Comparison of ENCODE assay signal across 22 mouse cellular contexts in the genomic region with DNA sequence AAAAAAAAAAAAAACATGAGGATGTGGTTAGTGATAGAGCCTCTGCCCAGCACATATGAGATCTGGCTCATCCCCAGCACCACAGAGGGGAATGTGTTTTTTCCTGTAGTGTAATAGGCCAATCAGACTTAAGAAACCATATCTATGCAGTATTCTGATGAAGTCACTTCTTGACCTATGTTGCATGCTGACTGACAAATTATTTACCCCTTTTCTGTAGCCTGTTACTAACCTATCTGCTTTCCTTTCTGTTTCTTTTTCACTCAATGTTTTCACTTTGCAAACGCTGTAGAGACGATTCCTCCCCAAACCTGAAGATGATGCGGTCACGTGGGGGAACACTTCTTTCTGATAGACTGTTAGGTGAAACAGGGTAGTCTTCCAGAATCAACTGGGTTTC. TPM values are rescaled to one million over a fixed set of nuclear protein-coding genes. Genes with fewer than 3 reads are reported as not detected.
DNase-seq lines count a peak whose midpoint lies in the region; ATAC-seq and TF ChIP-seq lines count a peak whose summit lies in the region.
"Had no signal": no experiment of that assay in that cellular context is flagged by ENCODE, and none has a peak within 500 bp of the region (broad histone marks: within the 10 kb centered on the region; RNA-seq: fewer than 3 reads in every experiment).

No protein-coding gene starts in this region.

- DNase-seq in spleen, postnatal 36 days (ENCODE audit: low spot score in 2 of 2), result peak; percentile 4 to 20
- DNase-seq in spleen, adult 12 weeks (ENCODE audit: low spot score), result no peak
- DNase-seq in splenic B cell, adult 2 months (ENCODE audit: low read depth, low spot score), result peak; percentile 45
- DNase-seq in right cerebral cortex, postnatal 25 days, result no peak
- no peak for DNase-seq in kidney, postnatal 10 days
- DNase-seq in layer of hippocampus, adult 18-20 months (ENCODE audit: low spot score in 2 of 2), result no peak
- DNase-seq: cerebellum, adult 11 months; cerebellum, postnatal 14 days; heart, postnatal 36 days; kidney, adult 9 months; layer of hippocampus, postnatal 36 days; left cerebral cortex, postnatal 4 days; lung, adult 18-20 months; midbrain, embryonic 14.5 days; thymus, adult 2 months had no signal

- H3K4me3 ChIP-seq in bone marrow, adult 2 months (replicated peaks; ENCODE audit: control insufficient read depth, low read depth, low read length), result no peak overlapping the region
- H3K4me3 ChIP-seq: embryonic facial prominence, embryonic 10.5 days; forebrain, embryonic 13.5 days; heart, embryonic 13.5 days had no signal

- WGBS in bone marrow, adult 2 months, result 40% methylated on average over 4 of the region's 4 CpGs

- no peak for TF ChIP-seq POLR2A in bone marrow, adult 2 months (IDR thresholded peaks at IDR 0.05; ENCODE audit: borderline replicate concordance, control insufficient read depth, low read depth, low read length)

- no peaks in the 10 kb centered on the region for H3K27me3 ChIP-seq in splenic B cell, adult 2 months (ENCODE audit: control insufficient read depth, insufficient read depth, low read length, poor library complexity, severe bottlenecking)
- H3K27me3 ChIP-seq: forebrain, embryonic 13.5 days; heart, embryonic 13.5 days; Patski had no signal

- no peak for TF ChIP-seq CTCF in bone marrow, adult 2 months (IDR thresholded peaks at IDR 0.05; ENCODE audit: control insufficient read depth, insufficient read depth, low read length)

- peak; percentile 2; the same call in 1 of the 2 replicates for ATAC-seq in megakaryocyte, adult 5-6 weeks (ENCODE audit: poor library complexity, severe bottlenecking)
- ATAC-seq: forebrain, embryonic 13.5 days; hindbrain, embryonic 16.5 days; Patski had no signal

- H3K36me3 ChIP-seq in splenic B cell, adult 2 months (ENCODE audit: control insufficient read depth, insufficient read depth, low read length, poor library complexity, severe bottlenecking), result no peaks in the 10 kb centered on the region
- H3K36me3 ChIP-seq: embryonic facial prominence, embryonic 10.5 days; heart, embryonic 13.5 days had no signal

- H3K27ac ChIP-seq in bone marrow, adult 2 months (ENCODE audit: control insufficient read depth, insufficient read depth, low read depth, low read length, poor library complexity), result peak overlapping the region; percentile 48; the same call in 1 of the 2 replicates
- H3K27ac ChIP-seq: embryonic facial prominence, embryonic 10.5 days; forebrain, embryonic 13.5 days; heart, embryonic 13.5 days had no signal

- peaks cover 19% of the 10 kb centered on the region for H3K4me1 ChIP-seq in bone marrow, adult 2 months (ENCODE audit: control insufficient read depth, insufficient read depth, low read length)
- H3K4me1 ChIP-seq: embryonic facial prominence, embryonic 10.5 days; forebrain, embryonic 13.5 days had no signal

RNA-seq across cellular contexts. Expression of a gene that starts 32.4 kb away (rescaled TPM):
- polyA plus RNA-seq in bone marrow, adult 2 months (2011; ENCODE audit: insufficient read depth, insufficient read length, low replicate concordance, missing spikeins), result 91.7 and 154 TPM in 2 replicates
- total RNA-seq in megakaryocyte, adult 5-6 weeks (2015), result 1,201 and 1,297 TPM in 2 replicates
- 1,894 and 2,105 TPM in 2 replicates for total RNA-seq in megakaryocyte, adult 5-6 weeks (2017)
- 100 to 1,000 TPM; 346 to 362 TPM for total RNA-seq in layer of hippocampus, adult 18-20 months (2021)

Comparison
In these comparisons a context has a peak if more than half of its experiments do, and no peak if none do; other contexts are left out.
1. DNase-seq: peak in spleen, postnatal 36 days (2 of 2) and splenic B cell, adult 2 months (single experiment); none in spleen, adult 12 weeks (single experiment), right cerebral cortex, postnatal 25 days (single experiment), kidney, postnatal 10 days (single experiment) and layer of hippocampus, adult 18-20 months (0 of 2).